Mouse (Mus musculus) right cerebral cortex, postnatal 10 days (tissue): Measurements from ENCODE around the gene Vwa3b.

Experiments
- DNase-seq, 2 experiments: peaks; one replicate each; pipeline ENCODE4 v3.0.0; 2021; ENCODE audit warnings: low spot score in 2 of 2

Vwa3b gene

GRCm38 (mm10) chr1:37009880-37010279, 16.5 kb upstream of the Vwa3b start:
- DNase-seq = no peak

GRCm38 (mm10) chr1:37011626-37012209, 14.7 kb upstream of the Vwa3b start:
- DNase-seq = no peak

GRCm38 (mm10) chr1:37013006-37013405, 13.4 kb upstream of the Vwa3b start:
- no peak for DNase-seq

GRCm38 (mm10) chr1:37013687-37014086, 12.7 kb upstream of the Vwa3b start:
- no peak for DNase-seq

GRCm38 (mm10) chr1:37019017-37019416, 7.4 kb upstream of the Vwa3b start:
- DNase-seq = no peak

- DNase-seq = no peak
Observed at GRCm38 (mm10) chr1:37022704-37023103, 3.7 kb upstream of the Vwa3b start.

- no peak for DNase-seq
Observed at GRCm38 (mm10) chr1:37024736-37025135, 1.7 kb upstream of the Vwa3b start.

GRCm38 (mm10) chr1:37025376-37025775, 1.0 kb upstream of the Vwa3b start:
- no peak for DNase-seq

- no peak for DNase-seq
Observed at GRCm38 (mm10) chr1:37026866-37027265, 470 bp downstream of the Vwa3b start.

- DNase-seq = no peak
Observed at GRCm38 (mm10) chr1:37028439-37029153, 2.2 kb downstream of the Vwa3b start.

- peak; percentile 85 to 90 for DNase-seq
Observed at GRCm38 (mm10) chr1:37029154-37029907, 2.9 kb downstream of the Vwa3b start.

- DNase-seq = no peak
Observed at GRCm38 (mm10) chr1:37029942-37030341, 3.5 kb downstream of the Vwa3b start.

- no peak for DNase-seq
Observed at GRCm38 (mm10) chr1:37030693-37031092, 4.3 kb downstream of the Vwa3b start.

- DNase-seq = no peak
Observed at GRCm38 (mm10) chr1:37035879-37036278, 9.5 kb downstream of the Vwa3b start.

GRCm38 (mm10) chr1:37041126-37041525, 14.7 kb downstream of the Vwa3b start:
- no peak for DNase-seq

- no peak for DNase-seq
Observed at GRCm38 (mm10) chr1:37041856-37042255, 15.5 kb downstream of the Vwa3b start.

- no peak for DNase-seq
Observed at GRCm38 (mm10) chr1:37042769-37043168, 16.4 kb downstream of the Vwa3b start.

GRCm38 (mm10) chr1:37043196-37043595, 16.8 kb downstream of the Vwa3b start:
- no peak for DNase-seq

- no peak for DNase-seq
Observed at GRCm38 (mm10) chr1:37045472-37045871, 19.1 kb downstream of the Vwa3b start.

GRCm38 (mm10) chr1:37049159-37049558, 22.8 kb downstream of the Vwa3b start:
- no peak for DNase-seq

- DNase-seq = no peak
Observed at GRCm38 (mm10) chr1:37053691-37054090, 27.3 kb downstream of the Vwa3b start.

GRCm38 (mm10) chr1:37056831-37057561, 30.6 kb downstream of the Vwa3b start:
- DNase-seq = no peak
